Mouse (Mus musculus) spleen, adult 2 months (tissue): ENCODE results near the gene Pfn1. TPM values are rescaled to one million over a fixed set of nuclear protein-coding genes. Genes with fewer than 3 reads are reported as not detected.

Source experiments
- DNase-seq, 2 experiments: peaks; one replicate each; pipeline versions ENCODE4 v3.0.0 to v3.0.0-alpha.2; 2012 to 2021; ENCODE audit warnings: low spot score in 2 of 2, low read depth in 1 of 2
- H3K27ac ChIP-seq: fragments of 200-500 bp; 2 replicates; pipeline ENCODE4 v1.5.1; 2012; ENCODE audit warnings: low read length, inconsistent platforms; ENCODE audit not compliant: insufficient read depth
- H3K27me3 ChIP-seq: fragments of 200-500 bp; 2 replicates; pipeline ENCODE4 v1.6.1; 2012; ENCODE audit warnings: mild to moderate bottlenecking, moderate library complexity, low read length, inconsistent platforms; ENCODE audit not compliant: control insufficient read depth, insufficient read depth
- H3K36me3 ChIP-seq: fragments of 200-500 bp; 2 replicates; pipeline ENCODE4 v1.6.1; 2012; ENCODE audit warnings: mild to moderate bottlenecking, low read length, inconsistent platforms; ENCODE audit not compliant: control insufficient read depth, insufficient read depth
- H3K4me1 ChIP-seq: fragments of 200-500 bp; 2 replicates; pipeline ENCODE4 v1.6.1; 2011; ENCODE audit warnings: inconsistent platforms; ENCODE audit not compliant: control insufficient read depth, insufficient read depth, insufficient read length
- H3K4me3 ChIP-seq: fragments of 200-500 bp; 2 replicates; pipeline ENCODE4 v1.5.1; 2011; ENCODE audit warnings: mild to moderate bottlenecking, inconsistent platforms; ENCODE audit not compliant: insufficient read depth, insufficient read length; ENCODE audit errors: extremely low read depth
- CTCF ChIP-seq: fragments of 200-500 bp; IDR thresholded peaks from 2 replicates; pipeline ENCODE4 v1.5.1; 2011; ENCODE audit warnings: mild to moderate bottlenecking, inconsistent platforms; ENCODE audit not compliant: insufficient read depth, insufficient read length, insufficient replicate concordance; ENCODE audit errors: extremely low read depth
- POLR2A ChIP-seq: fragments of 200-500 bp; IDR thresholded peaks from 2 replicates; pipeline ENCODE4 v1.6.1; 2011; ENCODE audit warnings: low read depth, low read length, inconsistent platforms
- WGBS: fragments of 180-500 bp; shearing (Covaris S2); methylation state at CpG from one replicate; pipeline ENCODE4 v1.1.7; 2018; 5-methylcytosine and 5-hydroxymethylcytosine counted together
- polyA plus RNA-seq: library from polyadenylated mRNA; depleted of rRNA; stranded (reverse); fragments of >200 nt; gene quantifications from 2 replicates; pipeline ENCODE4 v1.2.3, GENCODE M21; 2012

Gene Pfn1
- polyA plus RNA-seq, 1 experiment, result 2,122 TPM

GRCm38 (mm10) chr11:70638293-70638692, 16.2 kb downstream of the Pfn1 start:
- Histone ChIP-seq H3K27ac (no peak overlapping the region), H3K36me3 (no peaks in the 10 kb centered on the region), H3K4me3 (no peak overlapping the region), H3K27me3 (no peaks in the 10 kb centered on the region), H3K4me1 (no peaks in the 10 kb centered on the region)
- WGBS, result 69% methylated on average over 1 of the region's 1 CpGs
- no peak for DNase-seq
- TF ChIP-seq CTCF (no peak), POLR2A (no peak)

DNA sequence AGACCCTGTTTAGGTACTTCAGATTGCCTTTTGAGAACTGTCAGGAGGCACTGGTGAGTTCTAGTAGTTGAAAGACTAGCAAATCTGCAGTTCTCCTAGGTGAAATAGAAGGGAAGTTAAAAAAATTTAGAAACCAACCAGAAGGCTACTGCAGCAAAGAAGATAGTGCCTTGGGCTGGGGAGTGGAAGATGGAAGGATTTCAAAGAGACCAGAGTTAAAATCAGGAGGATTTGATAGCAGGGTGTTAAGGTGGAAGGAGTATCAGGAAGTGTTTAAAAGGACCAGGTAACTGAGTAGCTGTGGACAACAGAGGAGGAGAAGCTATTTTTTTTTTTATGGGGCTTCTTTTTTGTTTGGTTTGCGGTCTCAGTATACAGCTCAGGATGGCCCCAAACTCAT, 16.7 kb downstream of the Pfn1 start:
- 92% methylated on average over 1 of the region's 1 CpGs for WGBS
- DNase-seq, result no peak
- Histone ChIP-seq H3K27ac (no peak overlapping the region), H3K4me3 (no peak overlapping the region), H3K4me1 (no peaks in the 10 kb centered on the region), H3K27me3 (no peaks in the 10 kb centered on the region), H3K36me3 (no peaks in the 10 kb centered on the region)
- no peak for TF ChIP-seq CTCF
- no peak for TF ChIP-seq POLR2A

- no peak overlapping the region for H3K27ac ChIP-seq
- 92% methylated on average over 4 of the region's 4 CpGs for WGBS
- H3K36me3 ChIP-seq, result no peaks in the 10 kb centered on the region
- DNase-seq, result no peak
- no peak for TF ChIP-seq CTCF
- no peaks in the 10 kb centered on the region for H3K27me3 ChIP-seq
- no peaks in the 10 kb centered on the region for H3K4me1 ChIP-seq
- no peak overlapping the region for H3K4me3 ChIP-seq
Observed at GRCm38 (mm10) chr11:70635601-70636000, 18.8 kb downstream of the Pfn1 start.

DNA sequence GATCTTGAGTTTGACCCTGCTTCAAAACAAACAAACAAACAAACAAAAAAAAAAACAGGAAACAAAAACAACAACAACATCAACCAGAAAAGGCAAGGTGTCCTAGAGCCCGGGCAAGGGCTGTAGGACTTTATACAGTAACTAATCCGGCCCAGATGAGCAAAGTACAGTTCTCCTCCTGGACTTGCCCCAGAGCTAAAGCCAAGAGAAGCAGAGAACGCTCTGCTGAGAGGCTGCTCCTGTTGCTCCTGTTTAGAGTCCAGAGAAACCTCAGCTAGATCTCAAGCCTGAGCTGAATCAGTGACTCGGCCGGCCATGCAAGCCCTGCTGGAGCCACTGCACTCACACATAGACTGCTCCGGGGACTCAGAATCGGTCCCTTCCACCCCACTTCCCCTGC, 24.3 kb downstream of the Pfn1 start:
- H3K36me3 ChIP-seq, result no peaks in the 10 kb centered on the region
- DNase-seq, result no peak
- no peaks in the 10 kb centered on the region for H3K27me3 ChIP-seq
- no peaks in the 10 kb centered on the region for H3K4me1 ChIP-seq
- H3K27ac ChIP-seq, result no peak overlapping the region
- no peak overlapping the region for H3K4me3 ChIP-seq
- TF ChIP-seq CTCF (no peak), POLR2A (no peak)
- WGBS, result 63% methylated on average over 7 of the region's 7 CpGs

GRCm38 (mm10) chr11:70629557-70629956, 24.9 kb downstream of the Pfn1 start:
- H3K27ac ChIP-seq, result no peak overlapping the region
- 60% methylated on average over 5 of the region's 5 CpGs for WGBS
- H3K4me3 ChIP-seq, result no peak overlapping the region
- TF ChIP-seq CTCF, result peak; percentile 27; the same call in 1 of the 2 replicates
- no peak for TF ChIP-seq POLR2A
- peak in 1 of 2 experiments; percentile 33 for DNase-seq
- no peaks in the 10 kb centered on the region for H3K36me3 ChIP-seq
- H3K4me1 ChIP-seq, result no peaks in the 10 kb centered on the region
- no peaks in the 10 kb centered on the region for H3K27me3 ChIP-seq

DNA sequence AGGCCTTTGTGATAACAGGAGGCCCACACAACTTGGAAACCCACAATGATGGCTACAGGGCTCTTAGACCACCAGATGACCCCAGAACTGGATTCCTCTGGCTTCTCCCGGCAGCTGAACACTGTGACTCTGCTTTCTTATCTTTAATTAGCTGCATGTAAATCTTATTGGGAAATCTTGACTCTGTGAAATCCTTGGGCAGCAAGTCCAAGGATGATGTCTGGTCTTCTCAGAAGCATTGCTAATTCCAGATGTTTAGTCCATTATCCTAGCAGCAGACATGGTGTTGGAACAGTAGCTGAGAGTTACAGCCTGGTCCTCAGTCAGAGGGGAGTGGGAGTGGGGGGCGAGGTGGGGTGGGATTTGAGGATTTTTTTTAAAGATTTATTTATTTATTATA, 26.0 kb downstream of the Pfn1 start:
- H3K27ac ChIP-seq, result no peak overlapping the region
- H3K27me3 ChIP-seq, result no peaks in the 10 kb centered on the region
- no peak for DNase-seq
- H3K4me1 ChIP-seq, result no peaks in the 10 kb centered on the region
- 67% methylated on average over 2 of the region's 2 CpGs for WGBS
- no peaks in the 10 kb centered on the region for H3K36me3 ChIP-seq
- TF ChIP-seq POLR2A (no peak), CTCF (no peak)
- H3K4me3 ChIP-seq, result no peak overlapping the region

DNA sequence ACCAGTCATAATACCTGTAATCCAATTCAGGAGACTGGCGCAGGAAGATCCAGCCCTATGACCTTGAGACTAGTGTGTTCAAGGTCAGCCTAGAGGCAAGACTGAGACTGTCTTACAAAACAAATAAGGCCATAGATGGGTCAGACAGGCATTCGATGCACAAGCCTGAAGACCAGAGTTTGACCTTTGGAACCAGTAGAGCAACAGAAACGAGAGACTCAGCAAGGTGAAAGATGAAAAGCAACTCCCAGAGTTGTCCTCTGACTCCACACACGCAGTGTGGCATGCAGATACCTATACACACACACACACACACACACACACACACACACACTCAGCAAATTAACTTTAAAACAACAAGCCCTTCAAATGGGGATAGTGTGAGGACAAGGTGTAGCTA, 27.6 kb downstream of the Pfn1 start:
- Histone ChIP-seq H3K27ac (no peak overlapping the region), H3K4me3 (no peak overlapping the region), H3K36me3 (no peaks in the 10 kb centered on the region), H3K27me3 (no peaks in the 10 kb centered on the region), H3K4me1 (no peaks in the 10 kb centered on the region)
- no peak for DNase-seq
- TF ChIP-seq CTCF (no peak), POLR2A (no peak)
- 73% methylated on average over 4 of the region's 4 CpGs for WGBS

DNA sequence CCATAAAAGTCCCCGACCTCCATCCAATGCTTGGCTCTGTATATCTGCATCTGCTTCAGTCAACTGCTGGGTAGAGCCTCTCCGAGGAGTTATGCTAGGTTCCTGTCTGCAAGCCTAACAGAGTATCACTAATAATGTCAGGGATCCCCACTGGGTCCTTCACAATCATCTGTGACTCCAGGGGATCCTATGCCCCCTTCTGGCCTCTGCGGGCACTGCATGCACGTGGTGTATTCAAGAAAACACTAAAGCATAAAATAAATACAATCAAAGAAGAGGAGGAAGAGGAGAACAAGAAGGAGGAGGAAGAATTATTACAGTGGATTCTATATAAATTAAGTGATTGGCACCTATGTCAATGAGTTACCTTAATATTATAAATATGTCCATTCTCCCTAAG, 29.0 kb downstream of the Pfn1 start:
- H3K4me3 ChIP-seq, result no peak overlapping the region
- WGBS, result 42% methylated on average over 4 of the region's 4 CpGs
- no peaks in the 10 kb centered on the region for H3K27me3 ChIP-seq
- no peak overlapping the region for H3K27ac ChIP-seq
- peak in 1 of 2 experiments; percentile 36 for DNase-seq
- TF ChIP-seq POLR2A, result no peak
- TF ChIP-seq CTCF, result peak; percentile 56; the same call in 1 of the 2 replicates
- no peaks in the 10 kb centered on the region for H3K4me1 ChIP-seq
- no peaks in the 10 kb centered on the region for H3K36me3 ChIP-seq
